Mouse (Mus musculus) naive thymus-derived CD4-positive, alpha-beta T cell, adult 2 months (primary cell): ENCODE data around the gene Tmprss3.

ENCODE experiments used
- DNase-seq: peaks from one replicate; pipeline ENCODE4 v3.0.0-alpha.2; 2011; ENCODE audit warnings: low read depth

The Tmprss3 gene

DNA sequence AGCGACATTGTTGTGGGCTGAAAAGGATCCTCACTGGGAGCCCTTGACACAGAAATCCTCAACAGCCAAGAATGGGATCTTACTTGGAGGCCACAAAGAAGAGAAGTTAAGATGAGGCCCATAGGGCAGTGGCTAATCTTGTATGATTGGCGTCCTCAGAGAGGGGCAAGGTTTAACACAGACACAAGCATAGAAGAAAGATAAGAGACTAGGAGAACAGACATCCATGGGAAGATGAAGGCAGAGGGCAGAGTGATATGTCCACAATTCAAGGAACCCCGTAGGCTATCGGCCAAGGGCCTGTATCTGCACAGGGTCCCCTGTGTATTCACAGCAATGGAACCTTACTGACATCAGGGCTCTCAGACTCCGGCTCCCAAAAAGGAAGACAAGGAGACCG, 3.6 kb downstream of the Tmprss3 start:
- DNase-seq, result no peak

- no peak for DNase-seq
These were observed 5.4 kb downstream of the Tmprss3 start for GRCm38 (mm10) chr17:31193360-31193759.

DNA sequence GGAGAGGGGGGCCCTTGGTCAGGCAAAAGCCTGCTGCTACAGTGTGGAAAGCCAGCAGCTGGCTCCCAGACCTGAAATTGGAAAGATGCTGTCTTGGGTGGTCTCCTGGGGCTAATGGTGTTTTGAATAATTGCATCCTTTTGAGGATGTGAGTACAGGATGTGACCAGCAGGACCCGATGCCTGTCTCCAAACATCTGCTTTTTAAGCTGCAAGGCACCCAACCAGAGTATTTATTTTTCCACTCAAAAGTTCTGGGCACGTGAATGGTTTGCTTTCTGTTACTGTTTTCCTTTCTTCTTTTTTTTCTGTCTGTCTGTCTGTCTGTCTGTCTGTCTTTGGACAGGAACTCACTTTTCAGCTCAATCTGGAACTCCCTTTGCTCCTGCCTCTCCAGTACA, 6.1 kb downstream of the Tmprss3 start:
- DNase-seq, result no peak

DNA sequence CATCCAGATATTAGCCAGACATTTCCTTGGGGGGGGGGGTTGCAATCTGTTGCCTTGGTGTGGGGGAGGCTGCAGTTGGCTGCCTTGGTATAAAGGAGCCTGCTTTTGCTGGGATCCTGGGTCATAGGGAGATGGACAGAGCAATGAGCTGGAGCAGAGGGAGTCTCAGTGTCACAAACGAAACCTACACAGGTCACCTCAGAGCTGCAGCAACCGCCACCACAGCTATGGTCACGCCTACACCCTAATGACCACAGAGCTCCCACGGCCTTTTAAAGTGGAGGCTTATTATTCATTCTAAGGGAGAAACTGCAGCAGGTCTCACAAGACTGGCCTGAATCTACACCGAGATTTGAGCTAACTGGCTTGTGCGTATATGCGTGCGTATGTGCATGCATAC, 7.0 kb downstream of the Tmprss3 start:
- no peak for DNase-seq

DNA sequence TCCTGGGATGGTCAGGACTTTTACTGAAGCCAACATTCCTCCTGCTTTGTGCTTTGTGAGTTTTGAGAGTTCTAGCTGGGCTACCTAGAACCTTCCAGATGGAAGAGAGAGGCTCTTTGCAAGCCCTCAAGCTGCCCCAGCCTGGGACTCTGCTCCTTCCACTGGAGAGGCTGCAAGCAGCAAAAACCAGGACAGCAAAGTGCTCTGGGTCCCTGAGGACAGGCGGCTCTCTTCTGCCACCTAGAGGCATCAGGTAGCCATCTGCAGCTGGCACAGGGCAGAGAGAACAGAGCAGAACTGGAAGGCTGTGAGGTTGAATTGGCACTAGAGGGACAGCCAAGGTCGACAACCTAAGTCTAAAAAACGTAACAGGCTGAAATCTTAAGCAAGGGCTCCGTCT, 11.4 kb downstream of the Tmprss3 start:
- DNase-seq, result peak; percentile 84

GRCm38 (mm10) chr17:31184269-31184990, 14.3 kb downstream of the Tmprss3 start:
- peak; percentile 49 for DNase-seq

DNA sequence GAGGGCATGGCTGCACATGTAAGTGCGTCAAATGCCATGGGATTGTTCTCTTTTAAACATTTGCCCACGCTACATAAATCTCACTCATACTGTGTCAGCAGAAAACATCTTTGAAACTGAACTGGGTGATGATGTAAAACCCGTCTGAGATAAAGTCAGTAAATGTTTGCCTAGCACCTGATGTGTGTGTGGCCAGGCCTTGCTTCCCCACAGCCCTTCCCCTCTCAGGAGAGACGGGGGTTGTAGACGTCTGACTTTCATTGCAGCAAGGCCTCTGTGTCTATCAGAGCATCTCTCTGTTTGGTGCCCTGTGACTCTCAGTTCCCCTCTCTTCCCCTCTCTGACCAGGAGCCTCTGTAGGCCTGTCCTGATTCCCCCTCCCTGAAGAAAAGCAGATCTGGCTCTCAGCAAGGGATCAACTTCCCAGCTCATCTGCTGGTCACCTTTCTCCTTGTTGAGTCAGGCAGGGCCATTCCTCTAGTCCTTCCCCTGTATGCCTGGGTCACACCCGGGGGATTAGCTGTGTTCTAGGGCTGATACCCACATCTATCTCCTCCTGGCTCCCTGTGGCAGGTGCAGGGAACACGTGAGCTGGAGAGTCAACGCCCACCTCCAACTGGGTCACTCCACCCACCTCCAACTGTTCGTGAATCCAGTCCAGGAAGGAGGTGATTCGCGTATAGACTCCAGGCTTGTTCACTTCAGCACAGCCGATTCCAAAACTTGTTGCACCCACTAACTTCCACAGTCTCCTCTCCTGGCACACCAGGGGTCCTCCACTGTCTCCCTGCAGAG, 15.4 kb downstream of the Tmprss3 start:
- no peak for DNase-seq

GRCm38 (mm10) chr17:31181490-31181889, 17.3 kb downstream of the Tmprss3 start:
- no peak for DNase-seq

DNA sequence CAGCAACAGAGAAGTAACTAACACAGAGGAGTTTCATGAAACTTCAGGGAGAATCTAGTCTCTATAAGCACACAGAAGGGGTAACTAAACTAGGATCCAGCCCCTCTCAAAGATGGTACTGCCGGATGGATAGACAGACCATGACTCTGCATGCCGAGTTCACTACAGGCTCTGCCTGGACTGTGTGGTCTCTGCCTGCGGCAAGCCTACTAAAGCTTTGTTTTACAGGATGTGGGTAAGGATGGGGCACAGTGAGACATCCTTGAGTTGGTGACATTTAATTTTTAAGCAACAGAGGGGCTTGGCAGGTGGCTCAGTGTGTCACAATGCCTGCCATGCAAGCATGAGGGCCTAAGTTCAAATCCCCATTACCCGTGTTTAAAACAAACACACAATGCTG, 22.5 kb downstream of the Tmprss3 start:
- DNase-seq, result peak; percentile 62

- DNase-seq, result no peak
These were observed 29.0 kb downstream of the Tmprss3 start for GRCm38 (mm10) chr17:31169796-31170195.

- DNase-seq, result no peak
These were observed 33.6 kb downstream of the Tmprss3 start, which contains the start of gene Tff1 for GRCm38 (mm10) chr17:31165127-31165526. Tff1 (minus strand) TSS chr17:31165277.

DNA sequence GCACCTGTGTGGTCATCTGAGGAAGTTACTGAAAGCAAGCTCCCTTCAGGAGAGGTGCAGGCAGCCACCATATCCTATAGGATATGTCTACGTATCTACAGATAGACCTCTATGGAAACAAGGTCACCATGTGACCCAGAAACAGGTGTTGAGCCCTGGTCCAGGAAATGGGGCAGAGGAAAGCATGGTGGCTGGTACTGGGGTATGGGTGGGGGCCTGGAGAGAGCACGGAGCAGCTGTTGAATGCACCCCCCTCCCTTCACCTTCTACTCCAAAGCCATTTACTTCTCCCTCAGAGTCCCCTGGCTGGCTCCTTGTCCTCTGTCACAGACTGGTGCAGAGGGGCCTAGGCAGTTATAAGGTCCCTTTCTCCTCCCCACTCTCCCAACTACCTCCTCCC, 35.0 kb downstream of the Tmprss3 start:
- no peak for DNase-seq

GRCm38 (mm10) chr17:31162607-31163006, 36.2 kb downstream of the Tmprss3 start:
- no peak for DNase-seq

- DNase-seq, result no peak
These were observed 38.5 kb downstream of the Tmprss3 start for GRCm38 (mm10) chr17:31160291-31160690.

DNA sequence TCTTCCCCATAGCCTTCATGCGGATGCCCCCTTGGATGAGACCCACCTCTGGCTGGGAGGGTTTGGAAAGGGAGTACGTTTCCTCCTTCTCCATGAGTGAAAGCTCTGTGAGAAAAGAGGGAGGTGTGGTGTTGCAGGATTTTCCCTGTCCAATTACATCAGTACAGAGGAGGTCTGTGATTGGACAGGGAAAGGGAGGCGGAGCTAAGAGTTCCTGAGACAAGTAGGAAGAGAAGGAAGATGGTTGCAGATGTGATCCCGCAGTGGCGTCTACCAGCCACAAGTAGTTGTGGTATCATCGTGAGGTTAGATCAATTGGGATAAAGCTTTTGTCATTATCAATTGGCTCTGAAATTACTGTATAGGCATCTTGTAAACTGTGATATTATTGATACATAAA, 40.9 kb downstream of the Tmprss3 start:
- no peak for DNase-seq

GRCm38 (mm10) chr17:31153785-31154184, 45.0 kb downstream of the Tmprss3 start:
- no peak for DNase-seq

DNA sequence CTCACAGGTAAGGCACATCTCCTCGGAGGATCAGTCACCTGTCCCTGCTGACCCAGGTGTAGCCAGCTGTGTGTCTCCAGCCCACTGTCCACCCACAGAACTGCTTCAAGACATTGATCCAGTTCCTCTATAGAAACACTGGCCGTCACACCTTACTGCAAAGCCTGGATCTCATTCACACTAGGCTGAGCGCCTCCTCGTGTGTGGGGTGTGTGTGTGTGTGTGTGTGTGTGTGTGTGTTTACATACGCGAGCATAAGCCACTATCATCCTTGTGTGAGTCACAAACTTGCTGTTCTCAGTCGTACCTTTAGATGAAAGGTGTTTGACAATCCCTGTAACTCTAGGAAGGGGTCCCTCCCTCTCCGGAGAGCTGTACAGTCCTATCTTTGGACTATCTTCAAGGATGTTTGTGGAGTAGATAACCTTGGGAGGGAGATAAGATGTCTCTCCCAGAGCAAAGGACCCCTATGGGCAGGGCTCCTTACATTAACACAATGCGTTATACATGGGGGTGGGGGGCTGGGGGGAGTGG, 45.7 kb downstream of the Tmprss3 start:
- DNase-seq, result no peak

DNA sequence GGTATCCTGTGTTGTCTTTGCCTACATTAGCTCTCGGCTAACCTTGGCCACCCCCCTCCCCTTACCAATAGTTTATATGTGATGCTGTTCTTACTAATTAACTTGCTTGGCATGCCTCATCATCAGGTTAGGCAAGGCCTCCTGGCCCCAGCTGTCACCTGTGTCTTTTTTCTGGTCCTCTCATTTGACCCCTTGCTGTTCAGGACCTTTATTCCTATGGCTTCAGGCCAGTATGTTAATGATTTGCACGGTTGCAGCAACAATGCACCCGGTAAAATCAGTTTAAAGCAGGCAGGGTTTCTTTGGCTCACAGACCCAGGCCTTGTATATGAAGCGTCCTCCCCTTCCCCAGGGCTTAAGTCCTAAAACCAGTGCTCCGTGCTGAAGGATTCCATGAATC, 46.3 kb downstream of the Tmprss3 start:
- DNase-seq, result no peak

DNA sequence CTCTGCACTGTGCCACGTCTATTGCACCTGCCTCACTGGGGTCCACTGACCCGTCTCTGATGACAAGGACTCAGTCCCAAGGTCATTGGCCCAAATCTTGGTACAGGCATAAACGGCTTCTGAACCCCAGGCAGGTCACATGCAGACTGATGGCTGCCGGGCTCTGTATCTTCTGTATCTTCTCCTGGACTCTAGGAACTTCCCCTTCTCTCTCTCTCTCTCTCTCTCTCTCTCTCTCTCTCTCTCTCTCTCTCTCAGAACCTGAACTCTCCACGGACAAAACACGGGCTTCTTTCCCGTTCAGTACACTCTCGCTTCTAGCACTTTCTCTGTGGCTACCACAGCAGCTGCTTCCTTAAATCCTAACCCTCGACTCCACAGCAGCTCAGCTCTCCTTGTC, 52.8 kb downstream of the Tmprss3 start:
- no peak for DNase-seq

DNA sequence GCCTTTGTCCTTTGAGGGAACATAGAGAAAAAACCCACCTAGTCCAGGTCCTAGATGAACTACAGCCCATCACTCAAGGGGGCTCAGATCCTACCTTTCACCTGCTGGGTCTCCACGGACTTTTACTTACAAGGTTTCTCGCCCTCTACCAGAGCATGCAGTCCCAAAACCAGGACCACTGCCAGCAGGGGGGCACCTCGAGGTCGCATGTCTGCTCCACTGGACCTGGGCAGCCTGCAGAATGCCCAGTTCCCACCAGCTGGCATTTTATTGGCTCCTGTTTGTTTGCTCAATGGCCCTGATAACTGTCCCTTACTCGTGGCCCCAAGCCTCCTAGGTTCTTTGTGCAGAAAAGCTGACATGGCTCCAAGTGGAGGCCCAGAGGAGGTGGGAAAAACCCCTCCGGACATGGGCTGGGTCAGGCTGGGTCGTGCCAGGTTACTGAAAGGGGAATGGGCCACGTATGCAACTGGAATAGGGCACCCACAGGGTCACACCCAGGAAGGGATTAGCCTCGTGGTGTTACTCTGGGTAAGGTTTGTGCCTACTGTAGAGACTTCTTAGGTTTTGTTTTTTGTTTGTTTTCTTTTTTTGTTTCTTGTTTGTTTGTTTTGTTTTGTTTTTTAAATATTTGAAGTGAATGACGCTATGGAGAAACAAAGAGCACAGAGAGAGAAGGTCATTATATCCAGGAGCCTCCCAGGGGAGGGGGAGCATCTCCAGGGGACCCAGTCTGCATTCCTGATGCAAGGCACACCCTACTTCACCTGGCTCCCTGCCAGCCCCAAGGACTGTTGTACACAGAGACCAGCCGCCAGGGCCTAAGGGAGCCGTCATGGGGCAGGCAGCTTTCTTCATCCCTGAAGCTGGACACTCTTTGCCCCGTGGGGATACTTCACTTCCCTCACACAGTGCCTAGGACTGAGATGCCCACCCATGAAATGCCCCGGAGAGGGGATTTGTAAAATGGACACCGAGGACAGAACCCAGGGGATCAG, 54.4 kb downstream of the Tmprss3 start, which contains the start of gene Tff2:
Gene Tff2, minus strand, starts transcription at position 243 of the 998 bp plus-strand sequence.
- DNase-seq, result no peak

GRCm38 (mm10) chr17:31142116-31142515, 56.7 kb downstream of the Tmprss3 start:
- DNase-seq, result no peak

GRCm38 (mm10) chr17:31138398-31138797, 60.4 kb downstream of the Tmprss3 start:
- peak; percentile 84 for DNase-seq
